Mouse (Mus musculus) heart, embryonic 12.5 days (tissue): ENCODE measurements around the gene Ap1g2. TPM values are rescaled to one million over a fixed set of nuclear protein-coding genes. Genes with fewer than 3 reads are reported as not detected.

ENCODE experiments used
- ATAC-seq: fragments of 200-750 bp; cut with Nextera tagmentation; 2 replicates; pipeline ENCODE4 v1.8.0; 2017; ENCODE audit warnings: moderate TSS enrichment, moderate library complexity; ENCODE audit not compliant: insufficient number of reproducible peaks, low FRiP score
- H3K27ac ChIP-seq: fragments of 300-500 bp; sonication (generic); 2 replicates; pipeline ENCODE4 v1.5.1; 2016; ENCODE audit warnings: mild to moderate bottlenecking, moderate library complexity; ENCODE audit not compliant: poor library complexity, severe bottlenecking
- H3K27me3 ChIP-seq: fragments of 300-500 bp; sonication (generic); replicated peaks from 2 replicates; pipeline ENCODE4 v1.6.1; 2016; ENCODE audit warnings: mild to moderate bottlenecking, moderate library complexity
- H3K36me3 ChIP-seq: fragments of 300-500 bp; sonication (generic); 2 replicates; pipeline ENCODE4 v1.6.1; 2016; ENCODE audit warnings: mild to moderate bottlenecking, moderate library complexity
- H3K4me1 ChIP-seq: fragments of 300-500 bp; sonication (generic); replicated peaks from 2 replicates; pipeline ENCODE4 v1.6.1; 2016; ENCODE audit warnings: mild to moderate bottlenecking
- H3K4me2 ChIP-seq: fragments of 300-500 bp; sonication (generic); 2 replicates; pipeline ENCODE4 v1.6.1; 2016; ENCODE audit warnings: mild to moderate bottlenecking, moderate library complexity
- H3K4me3 ChIP-seq: fragments of 300-500 bp; sonication (generic); 2 replicates; pipeline ENCODE4 v1.5.1; 2016; ENCODE audit warnings: mild to moderate bottlenecking
- H3K9ac ChIP-seq: fragments of 300-500 bp; sonication (generic); 2 replicates; pipeline ENCODE4 v1.6.1; 2016; ENCODE audit warnings: mild to moderate bottlenecking, moderate library complexity
- H3K9me3 ChIP-seq: fragments of 300-500 bp; sonication (generic); replicated peaks from 2 replicates; pipeline ENCODE4 v1.6.1; 2016; ENCODE audit warnings: mild to moderate bottlenecking, moderate library complexity
- WGBS: fragments of 180-500 bp; shearing (Covaris S2); methylation state at CpG from one replicate; pipeline ENCODE4 v1.1.7; 2016; 5-methylcytosine and 5-hydroxymethylcytosine counted together
- polyA plus RNA-seq: library from polyadenylated mRNA; unstranded; fragments of >200 nt; fragmentation: Nextera tagmentation; extraction: Ambion mirVana; gene quantifications from 2 replicates; pipeline ENCODE4 v1.2.1, GENCODE M21; 2016

Ap1g2 gene
- 8.7 and 9.8 TPM in 2 replicates for polyA plus RNA-seq

GRCm38 (mm10) chr14:55105836-55106809 is at the start of gene Ap1g2:
TSS of gene Ap1g2 (minus strand) at chr14:55106593.
- under 1% methylated on average over 39 of the region's 39 CpGs for WGBS
- peak; percentile 73 for ATAC-seq
- Histone ChIP-seq H3K9me3 (no peaks in the 10 kb centered on the region), H3K4me2 (peak within 1 kb of the TSS; percentile 80), H3K27ac (peak within 1 kb of the TSS; percentile 37; the same call in 1 of the 2 replicates), H3K36me3 (peaks cover 2% of the 10 kb centered on the region; the same call in 1 of the 2 replicates), H3K27me3 (peaks cover 58% of the 10 kb centered on the region), H3K4me3 (peak within 1 kb of the TSS; percentile 53), H3K9ac (peak within 1 kb of the TSS; percentile 62), H3K4me1 (peaks cover 19% of the 10 kb centered on the region)

GRCm38 (mm10) chr14:55152951-55153481 is 46.6 kb upstream of the Ap1g2 start:
- ATAC-seq = no peak
- Histone ChIP-seq H3K9me3 (no peaks in the 10 kb centered on the region), H3K4me3 (no peak overlapping the region), H3K27ac (no peak overlapping the region), H3K36me3 (no peaks in the 10 kb centered on the region), H3K4me1 (peaks cover 16% of the 10 kb centered on the region), H3K27me3 (peaks cover 3% of the 10 kb centered on the region; the same call in 1 of the 2 replicates), H3K4me2 (no peak overlapping the region), H3K9ac (no peak overlapping the region)
- 90% methylated on average over 16 of the region's 16 CpGs for WGBS

GRCm38 (mm10) chr14:55152174-55152573 is 45.8 kb upstream of the Ap1g2 start:
- Histone ChIP-seq H3K36me3 (no peaks in the 10 kb centered on the region), H3K9ac (no peak overlapping the region), H3K27me3 (0 out of 2 replicates have a peak, but pooled peaks cover 3% of the 10 kb centered on the region), H3K4me1 (peaks cover 15% of the 10 kb centered on the region), H3K27ac (no peak overlapping the region), H3K4me3 (no peak overlapping the region), H3K9me3 (no peaks in the 10 kb centered on the region), H3K4me2 (no peak overlapping the region)
- WGBS = 74% methylated on average over 4 of the region's 4 CpGs
- no peak for ATAC-seq

GRCm38 (mm10) chr14:55150985-55151384 is 44.6 kb upstream of the Ap1g2 start:
- no peak overlapping the region for H3K27ac ChIP-seq
- no peaks in the 10 kb centered on the region for H3K9me3 ChIP-seq
- no peaks in the 10 kb centered on the region for H3K36me3 ChIP-seq
- ATAC-seq = no peak
- no peak overlapping the region for H3K4me3 ChIP-seq
- H3K4me1 ChIP-seq = peaks cover 16% of the 10 kb centered on the region; the same call in 1 of the 2 replicates
- no peak overlapping the region for H3K9ac ChIP-seq
- H3K4me2 ChIP-seq = no peak overlapping the region
- H3K27me3 ChIP-seq = 0 out of 2 replicates have a peak, but pooled peaks cover 3% of the 10 kb centered on the region
- 41% methylated on average over 5 of the region's 5 CpGs for WGBS

GRCm38 (mm10) chr14:55149041-55149440 is 42.6 kb upstream of the Ap1g2 start:
- Histone ChIP-seq H3K9me3 (no peaks in the 10 kb centered on the region), H3K27ac (no peak overlapping the region), H3K27me3 (0 out of 2 replicates have a peak, but pooled peaks cover 3% of the 10 kb centered on the region), H3K4me3 (no peak overlapping the region), H3K9ac (no peak overlapping the region), H3K4me2 (no peak overlapping the region), H3K4me1 (peaks cover 16% of the 10 kb centered on the region; the same call in 1 of the 2 replicates), H3K36me3 (no peaks in the 10 kb centered on the region)
- WGBS = 77% methylated on average over 5 of the region's 5 CpGs
- ATAC-seq = no peak

- Histone ChIP-seq H3K4me2 (no peak overlapping the region), H3K9me3 (no peaks in the 10 kb centered on the region), H3K9ac (no peak overlapping the region), H3K27ac (no peak overlapping the region), H3K4me1 (peaks cover 16% of the 10 kb centered on the region; the same call in 1 of the 2 replicates), H3K27me3 (0 out of 2 replicates have a peak, but pooled peaks cover 3% of the 10 kb centered on the region), H3K36me3 (no peaks in the 10 kb centered on the region), H3K4me3 (no peak overlapping the region)
- ATAC-seq = no peak
- WGBS = 36% methylated on average over 5 of the region's 5 CpGs
Observed at GRCm38 (mm10) chr14:55148363-55148915, 42.0 kb upstream of the Ap1g2 start.

GRCm38 (mm10) chr14:55146829-55147401 is 40.5 kb upstream of the Ap1g2 start:
- H3K27me3 ChIP-seq = 0 out of 2 replicates have a peak, but pooled peaks cover 3% of the 10 kb centered on the region
- peaks cover 21% of the 10 kb centered on the region; the same call in 1 of the 2 replicates for H3K4me1 ChIP-seq
- no peaks in the 10 kb centered on the region for H3K36me3 ChIP-seq
- H3K9ac ChIP-seq = no peak overlapping the region
- no peak for ATAC-seq
- 82% methylated on average over 12 of the region's 12 CpGs for WGBS
- no peak overlapping the region for H3K27ac ChIP-seq
- H3K4me3 ChIP-seq = no peak overlapping the region
- no peaks in the 10 kb centered on the region for H3K9me3 ChIP-seq
- no peak overlapping the region for H3K4me2 ChIP-seq

- Histone ChIP-seq H3K36me3 (no peaks in the 10 kb centered on the region), H3K4me3 (no peak overlapping the region), H3K4me1 (peaks cover 22% of the 10 kb centered on the region; the same call in 1 of the 2 replicates), H3K27ac (no peak overlapping the region), H3K9ac (no peak overlapping the region), H3K27me3 (0 out of 2 replicates have a peak, but pooled peaks cover 3% of the 10 kb centered on the region), H3K4me2 (no peak overlapping the region), H3K9me3 (no peaks in the 10 kb centered on the region)
- no peak for ATAC-seq
- 89% methylated on average over 1 of the region's 1 CpGs for WGBS
Observed at GRCm38 (mm10) chr14:55146324-55146723, 39.9 kb upstream of the Ap1g2 start.

GRCm38 (mm10) chr14:55139313-55139712 is 32.9 kb upstream of the Ap1g2 start:
- Histone ChIP-seq H3K4me3 (no peak overlapping the region), H3K4me1 (peaks cover 6% of the 10 kb centered on the region; the same call in 1 of the 2 replicates), H3K4me2 (no peak overlapping the region), H3K9ac (no peak overlapping the region), H3K36me3 (no peaks in the 10 kb centered on the region), H3K9me3 (no peaks in the 10 kb centered on the region), H3K27me3 (0 out of 2 replicates have a peak, but pooled peaks cover 4% of the 10 kb centered on the region), H3K27ac (no peak overlapping the region)
- ATAC-seq = no peak
- 54% methylated on average over 7 of the region's 7 CpGs for whole genome bisulfite sequencing

GRCm38 (mm10) chr14:55135676-55136075 is 29.3 kb upstream of the Ap1g2 start:
- H3K27me3 ChIP-seq = 0 out of 2 replicates have a peak, but pooled peaks cover 4% of the 10 kb centered on the region
- WGBS = 65% methylated on average over 8 of the region's 8 CpGs

More at GRCm38 (mm10) chr14:55135676-55136075, 29.3 kb upstream of the Ap1g2 start:
- no peaks in the 10 kb centered on the region for H3K36me3 ChIP-seq
- no peak overlapping the region for H3K4me2 ChIP-seq
- no peak overlapping the region for H3K9ac ChIP-seq
- no peak for ATAC-seq
- no peaks in the 10 kb centered on the region; the same call in 1 of the 2 replicates for H3K4me1 ChIP-seq
- no peaks in the 10 kb centered on the region for H3K9me3 ChIP-seq
- no peak overlapping the region for H3K4me3 ChIP-seq
- no peak overlapping the region for H3K27ac ChIP-seq
